ENCODE assay signal across 9 mouse cellular contexts in genomic region chr10:53527838-53528773, GRCm38 (mm10).
DNase-seq lines count a peak whose midpoint lies in the region; ATAC-seq and TF ChIP-seq lines count a peak whose summit lies in the region.
"Had no signal": no experiment of that assay in that cellular context is flagged by ENCODE, and none has a peak within 500 bp of the region (broad histone marks: within the 10 kb centered on the region; RNA-seq: fewer than 3 reads in every experiment).

No protein-coding gene starts in this region.

- peak; percentile 88 for TF ChIP-seq CTCF in Patski (IDR thresholded peaks at IDR 0.05)
- peak; percentile 91 for TF ChIP-seq CTCF in midbrain, postnatal 0 days (IDR thresholded peaks at IDR 0.05)
- TF ChIP-seq CTCF in stomach, postnatal 0 days (IDR thresholded peaks at IDR 0.05; ENCODE audit: low read depth), result peak; percentile 94

- POLR2A ChIA-PET in Patski (lab: Charles Lee), result no interaction called here

- H3K27ac ChIP-seq in kidney, embryonic 15.5 days, result no peak overlapping the region
- H3K27ac ChIP-seq in limb, embryonic 11.5 days (replicated peaks; ENCODE audit: low read depth, low read length), result no peak overlapping the region
- no peak overlapping the region for H3K27ac ChIP-seq in midbrain, postnatal 0 days (ENCODE audit: low read depth, low read length)
- no peak overlapping the region for H3K27ac ChIP-seq in stomach, postnatal 0 days (replicated peaks)
- H3K27ac ChIP-seq: embryonic facial prominence, embryonic 12.5 days had no signal

- 34% methylated on average over 6 of the region's 6 CpGs for WGBS in kidney, embryonic 15.5 days
- 34% methylated on average over 6 of the region's 6 CpGs for WGBS in limb, embryonic 11.5 days
- WGBS in midbrain, postnatal 0 days, result 36% methylated on average over 6 of the region's 6 CpGs
- 23% methylated on average over 6 of the region's 6 CpGs for WGBS in stomach, postnatal 0 days

- no peak overlapping the region for H3K9ac ChIP-seq in kidney, embryonic 15.5 days
- no peak overlapping the region for H3K9ac ChIP-seq in limb, embryonic 11.5 days (ENCODE audit: low read length)
- no peak overlapping the region for H3K9ac ChIP-seq in midbrain, postnatal 0 days (replicated peaks; ENCODE audit: low read length, poor library complexity, severe bottlenecking)
- no peak overlapping the region for H3K9ac ChIP-seq in stomach, postnatal 0 days (ENCODE audit: low read length)
- H3K9ac ChIP-seq: embryonic facial prominence, embryonic 12.5 days had no signal

- H3K4me3 ChIP-seq in kidney, embryonic 15.5 days (replicated peaks), result no peak overlapping the region
- no peak overlapping the region for H3K4me3 ChIP-seq in limb, embryonic 11.5 days (ENCODE audit: low read depth, low read length)
- no peak overlapping the region for H3K4me3 ChIP-seq in midbrain, postnatal 0 days (ENCODE audit: low read depth, low read length)
- H3K4me3 ChIP-seq in stomach, postnatal 0 days (ENCODE audit: low read depth, low read length), result no peak overlapping the region
- H3K4me3 ChIP-seq: embryonic facial prominence, embryonic 12.5 days had no signal

- in situ Hi-C loops in Patski (cut with MboI; ENCODE audit: low pct_unique_long_range_greater_than_20kb), result loop anchor here (10.0 kb wide), 1 partner anchor 443 kb away; no protein-coding TSS in a partner anchor

- DNase-seq in 3T3-L1 (ENCODE audit: low read depth, low spot score), result peak; percentile 71
- no peak for DNase-seq in Patski (ENCODE audit: low read depth, low spot score)
- peak; percentile 52 to 77 for DNase-seq in cerebellum, postnatal 25 days
- DNase-seq in gastrocnemius, adult 8-10 months (ENCODE audit: low spot score in 2 of 2), result peak; percentile 23 to 26
- DNase-seq in limb, embryonic 11.5 days (ENCODE audit: low spot score), result peak; percentile 70
- peak; percentile 84 for DNase-seq in midbrain, postnatal 0 days (ENCODE audit: low spot score)
- peak; percentile 53 for DNase-seq in stomach, postnatal 0 days (ENCODE audit: low spot score)

- H3K4me1 ChIP-seq in kidney, embryonic 15.5 days, result no peaks in the 10 kb centered on the region
- H3K4me1 ChIP-seq in limb, embryonic 11.5 days (ENCODE audit: control insufficient read depth, insufficient read depth, low read length), result no peaks in the 10 kb centered on the region
- no peaks in the 10 kb centered on the region for H3K4me1 ChIP-seq in midbrain, postnatal 0 days (ENCODE audit: insufficient read depth, low read length)
- H3K4me1 ChIP-seq in stomach, postnatal 0 days (replicated peaks; ENCODE audit: control insufficient read depth, insufficient read depth), result no peaks in the 10 kb centered on the region
- H3K4me1 ChIP-seq: embryonic facial prominence, embryonic 12.5 days had no signal

- H3K27me3 ChIP-seq in Patski, result no peaks in the 10 kb centered on the region
- H3K27me3 ChIP-seq in kidney, embryonic 15.5 days, result no peaks in the 10 kb centered on the region
- H3K27me3 ChIP-seq in limb, embryonic 11.5 days (ENCODE audit: control insufficient read depth, insufficient read depth, low read length), result no peaks in the 10 kb centered on the region
- H3K27me3 ChIP-seq in midbrain, postnatal 0 days (ENCODE audit: insufficient read depth, low read length), result no peaks in the 10 kb centered on the region
- no peaks in the 10 kb centered on the region for H3K27me3 ChIP-seq in stomach, postnatal 0 days (ENCODE audit: control insufficient read depth, insufficient read depth, low read length)
- H3K27me3 ChIP-seq: embryonic facial prominence, embryonic 12.5 days had no signal

- no peak for TF ChIP-seq EP300 in stomach, postnatal 0 days (optimal IDR thresholded peaks at IDR 0.05)

- H3K9me3 ChIP-seq in kidney, embryonic 15.5 days (replicated peaks), result no peaks in the 10 kb centered on the region
- H3K9me3 ChIP-seq in limb, embryonic 11.5 days (ENCODE audit: control insufficient read depth, low read length), result no peaks in the 10 kb centered on the region
- no peaks in the 10 kb centered on the region for H3K9me3 ChIP-seq in midbrain, postnatal 0 days (ENCODE audit: low read length)
- H3K9me3 ChIP-seq in stomach, postnatal 0 days (ENCODE audit: control insufficient read depth, low read length), result no peaks in the 10 kb centered on the region
- H3K9me3 ChIP-seq: embryonic facial prominence, embryonic 12.5 days had no signal

- no peaks in the 10 kb centered on the region for H3K36me3 ChIP-seq in kidney, embryonic 15.5 days
- H3K36me3 ChIP-seq in limb, embryonic 11.5 days (ENCODE audit: control insufficient read depth, insufficient read depth, low read length), result no peaks in the 10 kb centered on the region
- no peaks in the 10 kb centered on the region for H3K36me3 ChIP-seq in midbrain, postnatal 0 days (ENCODE audit: insufficient read depth, low read length)
- H3K36me3 ChIP-seq in stomach, postnatal 0 days (ENCODE audit: control insufficient read depth, insufficient read depth, low read length), result no peaks in the 10 kb centered on the region
- H3K36me3 ChIP-seq: embryonic facial prominence, embryonic 12.5 days had no signal

- ATAC-seq in Patski, result peak; percentile 86
- 0 out of 2 replicates have a peak, but pooled peaks have one; percentile 56 for ATAC-seq in kidney, embryonic 15.5 days (replicated peaks; ENCODE audit: low FRiP score)
- ATAC-seq in limb, embryonic 11.5 days (ENCODE audit: insufficient number of reproducible peaks, low FRiP score, low TSS enrichment, low read depth), result no peak; the same call in 1 of the 2 replicates
- peak; percentile 84 for ATAC-seq in midbrain, postnatal 0 days (ENCODE audit: low FRiP score)
- ATAC-seq in stomach, postnatal 0 days (ENCODE audit: low FRiP score, low TSS enrichment), result no peak

- CTCF ChIA-PET in Patski (lab: Charles Lee), result interaction anchor here (0.8 to 5.7 kb wide), 8 partner anchors 8 to 181 kb away, joined by 3 to 88 read pairs (median 4); no protein-coding TSS in a partner anchor

- H3K4me2 ChIP-seq in kidney, embryonic 15.5 days, result no peak overlapping the region
- H3K4me2 ChIP-seq in limb, embryonic 11.5 days (ENCODE audit: low read depth, severe bottlenecking), result no peak overlapping the region
- no peak overlapping the region for H3K4me2 ChIP-seq in midbrain, postnatal 0 days (ENCODE audit: low read depth, low read length, poor library complexity, severe bottlenecking)
- H3K4me2 ChIP-seq in stomach, postnatal 0 days (replicated peaks; ENCODE audit: low read depth), result no peak overlapping the region
- H3K4me2 ChIP-seq: embryonic facial prominence, embryonic 12.5 days had no signal

Comparison
In these comparisons a context has a peak if more than half of its experiments do, and no peak if none do; other contexts are left out.
1. ATAC-seq: peak in Patski (single experiment), kidney, embryonic 15.5 days (single experiment) and midbrain, postnatal 0 days (single experiment); none in limb, embryonic 11.5 days (single experiment) and stomach, postnatal 0 days (single experiment).
2. Peak in every context shown above with its lines, with median percentiles within 50 percentile points of each other: CTCF ChIP-seq.